Mouse (Mus musculus) liver, adult 2 months (tissue): ENCODE results near the gene Crnkl1.

Source experiments
- CTCF ChIP-seq: fragments of 200-500 bp; IDR thresholded peaks from 2 replicates; pipeline ENCODE4 v1.5.1; 2011; ENCODE audit warnings: low read depth, low read length, control low read depth
- POLR2A ChIP-seq: fragments of 200-500 bp; IDR thresholded peaks from 2 replicates; pipeline ENCODE4 v1.6.1; 2011; ENCODE audit warnings: low read length, control low read depth; ENCODE audit not compliant: insufficient read depth; ENCODE audit errors: extremely low read depth

DNA sequence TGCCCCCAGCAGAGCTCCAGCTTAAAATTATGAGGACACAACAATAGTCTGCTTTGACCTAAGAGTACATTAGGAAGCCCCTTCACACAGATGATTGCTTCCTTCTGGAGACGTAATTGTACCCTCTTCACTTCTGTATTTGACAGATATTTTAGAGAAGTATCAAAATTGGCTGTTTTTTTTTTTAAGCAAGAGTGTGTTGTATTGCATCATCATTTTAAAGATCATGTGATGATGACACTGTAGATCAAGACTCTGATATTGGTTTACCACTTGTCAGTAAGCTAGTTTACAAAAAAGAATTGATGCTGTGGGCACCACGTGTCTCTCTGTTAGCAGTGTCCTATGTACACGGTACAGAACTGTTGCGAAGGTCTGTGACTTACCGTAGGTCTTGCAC is 17.9 kb upstream of the Crnkl1 start:
- TF ChIP-seq CTCF (no peak), POLR2A (no peak)
